Mouse (Mus musculus): ENCODE measurements at regions not wholly inside any gene's neighbourhood (a gene's known extent, or its start where the extent isn't known, plus 50 kb on each side); places are given as distances from the start of the nearest gene placed in this dataset.
A peak's percentile ranks its signal among the peaks of the same experiment; 100 is the strongest.
"Not testable (repeated sequence)": the region's sequence is repeated elsewhere in the genome, so short reads cannot be mapped to it uniquely, and the experiment has no call there.

DNA sequence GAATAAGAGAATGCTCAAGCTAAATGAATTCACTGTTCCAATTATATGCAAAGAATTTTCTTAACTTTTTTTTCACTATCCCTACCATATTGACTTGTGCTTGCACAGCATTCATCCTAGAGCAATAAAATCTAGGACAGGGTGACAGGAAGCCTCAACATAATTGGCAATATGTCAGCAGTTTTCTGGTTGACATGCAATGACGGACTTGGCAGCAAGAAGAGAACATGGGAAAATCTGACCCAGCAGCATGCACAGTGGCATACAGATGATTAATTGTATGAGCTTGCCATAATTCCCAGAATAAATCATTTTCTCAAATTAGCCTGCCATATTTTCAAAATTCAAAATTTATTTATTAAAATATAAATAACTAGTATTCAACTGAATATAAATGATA lies 152.7 kb downstream of the Amy2a5 start:
- intact Hi-C loops (cut with DNase I), result no loop called here
- DNase-seq, result no peak

DNA sequence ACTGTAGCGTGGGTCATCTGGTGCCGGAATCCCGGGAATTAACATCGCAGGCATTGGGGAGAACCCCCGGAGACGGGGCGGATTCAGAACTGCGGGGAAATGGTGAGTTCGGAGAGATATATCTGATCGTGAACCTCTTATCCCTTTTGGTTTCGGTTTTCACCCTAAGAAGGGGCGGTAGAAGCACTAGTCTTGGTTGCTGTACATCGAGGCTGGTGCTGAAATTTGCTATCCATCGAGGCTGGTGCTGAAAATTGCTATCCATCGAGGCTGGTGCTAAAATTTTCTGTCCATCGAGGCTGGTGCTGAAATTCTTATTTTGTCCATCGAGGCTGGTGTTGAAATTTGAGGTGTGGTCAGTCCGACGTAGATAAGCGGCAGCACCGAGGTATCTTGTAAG lies 167.8 kb downstream of the Amy2a5 start:
- peak in 1 of 2 experiments; percentile 1 for DNase-seq
- intact Hi-C loops (cut with DNase I), result not testable (repeated sequence)

DNA sequence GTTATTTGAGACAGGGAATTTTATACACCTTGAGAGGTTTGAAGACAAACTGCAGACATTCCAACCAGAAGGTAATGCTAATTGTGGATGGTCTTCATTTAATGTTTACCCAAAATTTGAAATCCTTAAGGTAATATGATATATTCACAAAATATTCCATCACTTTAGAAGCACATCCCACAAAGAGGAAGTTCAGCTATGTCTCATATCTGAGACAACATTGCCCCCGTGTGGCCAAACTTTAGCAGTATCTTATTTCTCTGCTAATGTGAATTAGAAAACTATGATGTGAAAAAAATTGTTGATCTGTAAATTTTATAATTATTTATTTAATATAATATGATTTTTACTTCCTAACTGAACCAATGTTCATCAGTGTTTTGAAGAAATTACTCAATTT lies 177.9 kb downstream of the Amy2a5 start:
- peak; percentile 18 to 38 for DNase-seq
- intact Hi-C loops (cut with DNase I), result no loop called here

Data from heart, postnatal 14 days (tissue).